Mouse (Mus musculus) regulatory T cell (primary cell): ENCODE results near the gene C4b.
"Not testable (repeated sequence)": the region's sequence is repeated elsewhere in the genome, so short reads cannot be mapped to it uniquely, and the experiment has no call there.

Source experiments
- in situ Hi-C: fragments of 300-600 bp; cut with MboI, MseI; formaldehyde crosslinking; loops from one replicate; pipeline ENCODE4 v1.15.1; 2025; ENCODE audit warnings: high pct_unique_total_duplicates

The C4b gene

DNA sequence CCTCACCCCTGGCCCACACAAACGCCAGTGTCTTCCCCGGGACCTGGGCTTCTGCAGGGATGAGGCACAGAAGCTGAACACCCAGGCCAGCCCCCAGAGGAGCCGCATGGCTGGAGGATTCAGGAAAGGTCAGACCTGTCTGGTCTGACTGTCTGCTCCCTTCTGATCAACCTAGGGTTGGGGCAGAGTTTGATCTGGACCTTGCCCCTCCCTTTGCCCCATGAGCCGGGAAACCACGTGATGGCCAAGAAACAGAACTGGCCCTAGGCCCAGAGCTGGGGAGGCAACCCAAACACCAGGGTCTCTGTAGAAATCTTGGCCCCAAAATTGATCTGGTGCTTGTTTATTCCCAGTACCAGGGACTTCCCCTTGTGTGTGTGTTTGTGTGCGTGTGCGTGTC is at the start of gene C4b:
TSS of gene C4b (minus strand) at position 164 of the 400 bp plus-strand sequence.
- in situ Hi-C loops: no loop called here

DNA sequence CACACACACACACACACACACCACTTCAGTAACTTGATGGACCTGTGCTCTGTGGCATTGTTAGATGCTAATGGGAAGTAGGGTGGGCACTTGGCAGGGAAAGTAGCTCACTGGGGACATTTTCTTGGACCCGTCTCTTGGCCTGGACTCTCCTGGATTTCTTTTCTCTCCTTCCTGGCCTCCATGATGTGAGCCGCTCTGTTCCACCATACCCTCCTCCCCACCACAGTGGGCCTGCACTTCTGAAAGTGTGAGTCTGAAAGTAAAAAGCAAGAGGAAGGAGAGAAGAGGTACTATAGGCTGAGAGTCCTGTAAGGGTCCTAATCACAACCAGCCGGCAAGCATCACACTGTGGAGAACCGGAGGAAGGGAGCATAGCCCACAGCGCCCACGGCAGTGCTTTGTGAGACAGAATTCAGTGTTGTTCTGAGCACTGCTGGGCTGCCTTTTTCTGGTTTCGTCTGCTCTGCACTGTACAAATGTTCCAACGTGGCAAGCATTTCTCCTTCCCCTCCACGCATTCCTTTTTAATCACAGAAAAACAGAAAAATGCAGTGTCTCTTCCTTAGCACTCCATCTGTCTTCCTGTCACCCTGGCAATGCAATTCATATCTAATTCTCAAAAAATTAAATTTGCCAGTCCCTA is 34.1 kb upstream of the C4b start:
- in situ Hi-C loops: no loop called here

DNA sequence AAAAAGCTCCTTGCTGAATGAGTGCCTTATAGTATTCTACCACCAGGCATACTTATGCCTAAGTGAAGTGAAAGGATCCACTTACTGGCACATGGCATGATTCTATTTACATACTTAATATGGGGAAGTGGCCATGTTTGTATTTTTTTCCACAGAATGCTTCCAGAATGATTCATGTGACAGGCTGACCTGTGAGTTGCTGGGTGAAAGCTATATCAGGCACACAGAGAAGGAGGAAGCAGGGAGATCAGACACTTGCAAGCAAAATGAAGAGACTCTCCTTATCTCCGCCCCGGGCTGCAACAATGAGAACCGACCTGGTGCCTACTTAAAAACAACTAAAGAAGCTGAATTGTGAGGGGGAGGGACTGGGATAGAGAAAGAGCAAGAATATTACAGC is 17.8 kb upstream of the C4b start:
- in situ Hi-C loops: no loop called here

DNA sequence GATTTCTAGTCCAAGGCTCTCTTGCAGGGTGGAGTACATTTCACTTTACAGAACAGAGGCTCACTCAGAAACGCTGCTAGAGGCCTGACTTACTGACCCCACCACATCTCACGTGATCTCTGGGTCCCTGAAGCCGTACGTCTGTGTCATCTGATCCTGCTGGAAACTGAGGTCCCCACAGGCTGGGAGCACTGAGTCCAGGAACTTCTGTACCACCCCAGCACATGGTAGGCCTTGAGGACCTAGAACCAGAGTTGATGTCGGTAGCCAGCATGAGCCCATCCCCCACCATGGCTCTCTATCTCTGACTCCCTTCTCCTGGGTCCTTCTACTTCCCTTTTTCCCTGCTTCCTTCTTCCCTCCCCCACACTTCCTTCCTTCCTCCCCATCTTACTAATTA is 2.8 kb upstream of the C4b start:
- in situ Hi-C loops: no loop called here

DNA sequence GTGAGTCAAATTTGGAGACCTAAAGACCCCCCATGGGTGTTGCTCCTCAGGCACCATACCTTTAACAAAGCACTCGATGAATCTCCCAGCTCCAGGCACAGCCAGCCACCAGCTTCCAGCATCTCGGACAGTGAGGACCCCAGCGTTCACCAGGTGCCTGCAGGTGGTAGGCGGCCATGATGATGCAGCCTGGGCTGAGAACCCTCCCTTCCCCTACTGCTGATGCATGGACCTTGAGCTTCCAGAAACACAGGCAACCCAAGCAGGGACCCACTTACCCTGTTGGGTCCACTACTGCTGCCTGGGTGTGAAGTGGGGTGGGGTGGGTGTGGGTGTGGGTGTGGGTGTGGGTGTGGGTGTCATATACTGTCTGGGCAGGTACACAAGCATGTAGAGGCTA is 1.5 kb upstream of the C4b start:
- in situ Hi-C loops: not testable (repeated sequence)

DNA sequence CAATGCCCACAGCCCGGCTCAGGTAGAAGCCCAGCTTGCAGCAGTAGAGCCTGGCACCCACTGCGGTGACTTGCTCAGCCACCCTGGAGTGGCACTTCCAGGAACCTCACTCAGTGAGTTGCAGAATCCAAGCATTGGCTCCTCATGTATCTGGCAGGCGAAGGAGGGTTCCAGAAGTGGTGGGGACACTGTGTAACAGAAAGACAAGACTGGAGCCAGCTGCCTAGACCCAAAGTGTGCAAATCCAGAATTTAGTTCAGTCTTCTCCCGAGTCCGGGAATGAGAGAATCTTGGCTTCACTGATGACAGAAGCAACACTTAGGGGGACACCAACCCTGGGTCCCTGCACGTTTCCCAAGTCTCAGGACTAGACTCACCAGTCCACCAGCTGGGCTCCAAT is 929 bp upstream of the C4b start:
- in situ Hi-C loops: not testable (repeated sequence)

DNA sequence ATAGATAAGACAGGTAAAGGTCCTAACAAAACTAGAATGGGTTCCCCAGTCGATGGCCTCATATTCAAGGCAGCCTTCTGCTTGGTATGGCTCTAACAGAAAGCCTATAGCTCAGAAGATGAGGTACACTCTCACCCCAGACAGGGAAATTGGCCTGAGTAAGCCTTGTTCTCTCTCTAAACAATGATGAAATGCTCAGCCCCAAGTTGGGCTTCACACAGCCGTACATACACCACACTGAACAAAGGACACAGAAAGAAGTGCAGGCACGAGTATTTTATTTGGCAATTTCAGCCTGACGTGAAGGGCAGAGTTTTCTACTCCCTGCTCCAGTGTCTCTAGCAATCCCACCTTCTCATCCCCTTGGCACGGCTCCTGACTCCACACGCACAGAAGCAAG is 524 bp upstream of the C4b start:
- in situ Hi-C loops: no loop called here

DNA sequence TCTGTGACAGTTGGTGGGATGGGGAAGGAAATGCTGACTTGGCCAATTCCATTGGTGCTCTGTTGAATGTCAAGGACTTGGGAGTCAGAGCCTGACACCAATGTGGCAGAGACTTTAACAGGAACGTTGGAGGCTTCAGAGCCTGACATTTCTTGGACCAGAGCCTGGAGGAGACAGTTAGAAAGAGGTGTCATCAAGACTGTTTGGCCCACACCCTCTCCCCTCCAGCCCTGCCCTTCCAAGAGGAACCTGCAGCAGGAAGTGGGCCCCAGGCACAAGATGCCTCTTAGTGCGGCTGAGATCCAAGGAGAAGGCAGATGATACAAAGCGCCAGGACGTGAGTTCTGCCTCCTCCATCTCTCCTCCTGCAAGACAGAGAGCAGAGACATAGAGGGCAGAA is 3.4 kb downstream of the C4b start:
- in situ Hi-C loops: no loop called here

DNA sequence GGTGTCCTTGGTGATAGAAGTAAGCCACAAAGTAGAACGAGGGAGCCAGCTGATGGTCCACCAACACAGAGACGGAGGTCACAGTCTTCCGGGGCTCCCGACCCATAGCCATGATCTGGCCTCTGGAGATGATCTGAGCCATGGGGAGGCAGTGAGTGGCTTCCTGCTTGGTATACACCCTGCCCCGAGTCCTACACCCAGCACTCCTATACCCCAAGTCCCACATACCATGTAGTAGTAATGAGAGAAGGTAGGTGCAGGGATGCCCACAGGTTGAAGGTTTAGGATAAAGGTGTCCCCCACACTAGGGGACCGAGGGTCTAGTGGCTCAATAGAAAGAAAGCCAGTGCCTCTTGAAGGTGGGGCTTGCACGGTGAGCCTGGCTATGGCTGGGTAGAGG is 4.0 kb downstream of the C4b start:
- in situ Hi-C loops: not testable (repeated sequence)

DNA sequence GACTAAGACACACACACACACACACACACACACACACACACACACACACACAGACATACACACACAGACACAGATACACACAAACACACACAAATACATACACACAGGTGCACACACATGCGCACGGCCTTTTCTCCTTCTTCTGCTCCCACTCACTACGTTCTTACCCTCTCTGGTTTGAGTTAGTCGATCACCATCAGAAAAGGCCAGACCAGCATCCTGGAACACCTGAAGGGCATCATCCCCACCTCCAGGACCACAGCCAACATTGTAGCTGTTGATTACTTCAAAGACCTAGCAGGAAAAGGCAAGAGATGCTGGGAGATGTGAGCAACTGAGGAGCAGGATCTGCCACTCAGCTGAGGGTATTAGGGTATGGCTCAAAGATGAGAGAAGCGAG is 6.2 kb downstream of the C4b start:
- in situ Hi-C loops: not testable (repeated sequence)

DNA sequence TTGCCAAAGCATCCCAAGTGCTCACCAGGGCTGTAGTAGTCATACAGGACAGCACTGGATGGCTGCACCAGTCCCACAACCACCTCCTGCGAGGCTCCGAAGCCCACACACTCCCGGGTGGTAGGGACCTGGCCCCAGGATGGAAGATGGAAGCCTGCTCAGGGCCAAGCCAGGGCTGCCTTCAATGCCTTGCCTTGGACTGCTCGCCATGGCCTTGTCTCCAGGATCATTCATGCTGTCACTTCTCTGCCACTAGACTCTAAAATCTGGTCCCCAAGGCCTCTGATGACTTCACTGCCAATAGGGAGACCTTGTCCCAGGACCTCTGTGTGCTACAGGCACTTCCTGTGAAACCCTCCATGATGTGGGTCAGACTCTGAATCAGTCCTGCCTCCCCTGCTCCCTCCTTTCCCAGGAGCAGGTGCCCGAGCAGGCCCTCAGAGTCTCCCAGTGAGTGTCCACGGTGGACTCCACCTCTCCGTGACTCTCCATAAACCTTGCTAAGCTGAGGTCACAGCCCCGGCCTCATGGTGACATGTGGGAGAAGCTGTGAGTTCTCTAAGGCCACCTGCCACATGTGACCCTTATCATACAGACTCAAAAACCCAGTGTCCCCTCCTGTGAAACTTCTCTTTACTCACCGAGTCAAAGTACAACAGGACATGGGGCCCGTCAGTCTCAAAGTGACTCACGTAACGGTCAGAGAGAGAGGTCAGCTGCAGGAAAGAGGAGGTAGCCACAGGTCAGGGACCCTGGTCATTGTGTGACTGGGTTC is 13.7 kb downstream of the C4b start:
- in situ Hi-C loops: loop anchor here (5.0 kb wide), 2 partner anchors 33 to 82 kb away; no protein-coding TSS in a partner anchor

DNA sequence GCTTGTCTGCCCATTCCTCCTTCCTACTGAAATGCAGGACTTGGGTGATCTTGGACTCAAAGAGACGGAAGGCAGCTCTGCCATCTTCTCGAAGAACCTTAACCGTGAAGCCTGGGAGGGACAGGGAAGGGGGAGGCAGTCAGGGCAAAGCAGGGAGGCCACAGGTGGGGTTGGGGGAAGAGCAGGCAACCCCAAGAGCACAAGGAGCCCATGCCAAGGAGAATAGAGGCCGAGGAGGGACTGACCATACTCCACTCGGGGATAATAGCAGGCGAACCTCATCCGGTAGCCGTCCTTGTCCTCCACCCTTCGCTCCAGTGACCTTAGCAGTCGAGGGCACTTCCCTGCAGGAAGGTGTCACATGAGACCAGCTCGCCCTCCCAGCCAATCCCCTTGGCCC is 14.5 kb downstream of the C4b start:
- in situ Hi-C loops: not testable (repeated sequence)

DNA sequence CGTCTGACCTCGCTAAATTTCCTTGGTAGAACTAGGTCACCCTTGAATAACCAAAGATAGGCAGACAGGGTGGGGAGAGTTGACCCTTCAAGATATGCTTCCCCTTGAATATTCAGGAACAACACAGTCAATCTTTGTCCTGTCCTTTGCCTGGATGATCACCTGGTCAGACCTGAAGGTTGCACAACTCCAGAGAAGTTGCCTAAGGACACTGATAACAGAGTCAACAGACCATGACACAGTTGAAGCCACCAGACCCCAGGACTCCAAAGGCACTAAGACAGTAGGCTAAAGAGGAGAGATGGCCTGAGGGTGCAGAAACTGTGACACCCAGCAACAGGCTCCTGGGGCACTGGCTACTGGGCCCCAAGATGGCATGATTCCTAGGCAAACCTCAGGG is 15.8 kb downstream of the C4b start:
- in situ Hi-C loops: no loop called here

DNA sequence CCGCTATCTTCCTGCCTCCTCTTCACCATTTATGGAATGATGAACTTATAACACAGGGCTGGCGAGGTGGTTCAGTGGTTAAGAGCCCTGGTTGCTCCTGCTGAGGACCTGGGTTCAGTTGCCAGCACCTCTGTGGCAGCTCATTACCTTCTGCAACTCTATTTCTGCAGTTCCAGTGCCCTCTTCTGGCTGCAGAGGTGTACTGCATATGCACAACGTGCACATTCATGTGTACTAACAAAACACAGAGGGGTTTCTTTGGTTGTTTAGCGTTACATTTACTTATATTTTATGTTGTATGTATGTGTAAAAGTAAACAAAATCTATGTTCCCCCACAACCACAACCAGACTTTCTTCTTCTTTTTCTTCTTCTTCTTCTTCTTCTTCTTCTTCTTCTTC is 20.6 kb downstream of the C4b start:
- in situ Hi-C loops: no loop called here

DNA sequence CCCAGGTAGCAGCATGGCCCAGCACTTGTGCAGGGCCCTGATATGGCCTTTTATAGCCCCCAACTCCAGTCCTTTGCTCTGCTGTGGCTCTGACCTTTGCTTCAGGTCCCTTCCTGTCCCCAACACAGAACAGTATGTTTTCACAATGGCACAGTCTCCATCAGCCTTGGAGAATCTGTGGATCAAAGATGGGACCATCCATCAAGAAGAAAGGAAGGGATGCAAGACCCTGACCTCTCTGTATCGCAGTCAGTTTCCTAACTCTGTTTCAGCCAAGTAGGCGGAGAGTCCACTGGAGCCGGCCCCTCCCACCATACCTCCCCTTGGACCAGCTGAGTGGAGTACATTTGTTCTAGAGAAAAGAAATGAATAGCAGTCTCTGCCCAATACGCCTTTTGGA is 21.4 kb downstream of the C4b start:
- in situ Hi-C loops: not testable (repeated sequence)

DNA sequence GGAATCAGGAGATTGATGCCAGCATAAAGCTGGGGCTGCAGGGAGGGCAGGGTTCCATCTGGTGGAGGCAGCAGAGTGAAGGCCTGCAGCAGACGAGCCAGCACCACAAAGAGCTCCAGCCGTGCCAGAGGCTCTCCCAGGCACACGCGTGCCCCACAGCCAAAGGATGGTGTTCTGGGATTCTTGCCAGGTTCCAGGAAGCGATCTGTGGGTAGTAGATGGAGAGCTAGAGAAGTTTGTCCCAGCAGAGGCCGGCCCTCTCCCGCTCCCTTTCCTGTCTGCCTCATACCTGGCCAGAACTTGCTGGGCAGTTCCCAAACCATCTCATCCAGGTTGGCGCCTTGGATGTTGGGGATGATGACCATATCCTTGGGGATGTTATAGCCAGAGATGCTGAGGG is 23.8 kb downstream of the C4b start:
- in situ Hi-C loops: not testable (repeated sequence)

DNA sequence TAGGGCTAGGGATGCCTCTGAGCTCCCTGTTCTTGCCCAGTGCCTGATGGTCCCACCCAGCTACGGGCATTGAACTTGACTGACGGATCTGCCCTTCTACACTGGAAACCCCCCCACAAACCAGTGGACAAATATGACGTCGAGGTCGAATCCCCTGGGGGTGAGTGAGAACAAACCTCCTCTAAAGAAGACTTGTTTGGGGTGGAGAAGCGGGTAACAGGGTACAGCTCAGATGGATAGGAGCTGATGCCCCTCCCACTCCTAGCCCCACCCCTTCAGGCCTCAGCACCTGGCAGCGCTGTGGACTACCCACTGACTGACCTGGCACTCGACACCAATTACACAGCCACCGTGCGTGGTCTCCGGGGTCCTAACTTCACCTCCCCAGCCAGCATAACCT is 26.3 kb downstream of the C4b start:
- in situ Hi-C loops: no loop called here

DNA sequence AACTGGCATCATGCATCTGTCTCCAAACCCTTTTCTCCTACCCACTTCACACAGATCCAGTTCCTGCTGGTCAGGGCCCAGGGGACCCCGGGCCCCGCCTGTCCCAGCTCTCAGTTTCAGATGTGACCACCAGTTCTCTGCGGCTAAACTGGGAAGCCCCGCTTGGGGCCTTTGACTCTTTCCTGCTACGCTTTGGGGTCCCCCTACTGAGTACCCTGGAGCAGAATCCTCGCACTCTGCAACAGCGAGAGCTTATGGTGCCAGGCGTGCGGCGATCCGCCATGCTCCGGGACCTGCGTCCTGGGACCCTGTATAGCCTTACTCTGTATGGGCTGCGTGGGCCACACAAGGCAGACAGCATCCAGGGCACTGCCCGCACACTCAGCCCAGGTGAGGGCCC is 27.4 kb downstream of the C4b start:
- in situ Hi-C loops: no loop called here

DNA sequence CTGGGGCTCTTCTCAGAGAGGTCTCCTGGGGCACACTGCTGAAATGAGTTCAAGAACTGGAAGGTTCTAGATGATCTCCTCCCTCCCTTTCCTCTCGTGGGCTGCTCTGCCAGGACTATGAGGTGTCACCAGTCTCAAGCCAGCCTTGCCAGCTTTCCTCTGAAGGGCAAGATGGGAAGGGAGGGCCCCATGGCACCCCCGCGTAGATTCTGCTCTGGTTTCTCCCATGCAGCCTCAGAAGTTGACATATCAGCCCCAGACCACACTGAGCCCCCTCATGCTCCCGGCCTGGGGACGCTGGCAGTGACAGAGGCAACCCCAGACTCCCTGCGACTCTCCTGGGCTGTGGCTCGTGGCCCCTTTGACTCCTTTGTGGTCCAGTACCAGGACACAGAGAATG is 28.2 kb downstream of the C4b start:
- in situ Hi-C loops: not testable (repeated sequence)

DNA sequence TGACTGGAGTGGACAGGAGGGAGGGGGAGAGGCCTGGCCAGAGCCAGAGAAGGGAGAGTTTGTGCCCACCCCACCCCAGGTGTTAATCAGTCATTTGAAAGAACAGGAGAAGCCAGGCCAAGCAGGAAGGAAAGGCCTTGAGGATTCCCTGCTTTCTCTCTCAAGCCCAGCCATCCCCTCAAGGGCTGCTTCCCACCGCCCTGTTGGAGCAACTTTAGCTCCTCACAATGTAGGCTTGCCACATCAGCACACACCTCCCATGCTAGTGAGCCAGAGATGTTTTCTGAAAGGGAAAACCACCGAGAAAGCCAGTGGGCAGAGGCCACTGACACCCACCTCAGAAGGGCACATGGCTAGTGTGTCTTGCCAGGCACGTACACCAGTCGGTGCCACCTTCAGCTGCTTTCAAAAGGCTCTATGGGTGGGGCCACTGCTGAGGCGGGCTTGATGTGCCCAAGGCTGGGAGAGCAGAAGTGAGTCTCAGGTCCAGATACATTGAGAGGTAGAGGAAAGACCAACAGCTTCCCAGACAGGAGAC is 28.7 kb downstream of the C4b start:
- in situ Hi-C loops: not testable (repeated sequence)

DNA sequence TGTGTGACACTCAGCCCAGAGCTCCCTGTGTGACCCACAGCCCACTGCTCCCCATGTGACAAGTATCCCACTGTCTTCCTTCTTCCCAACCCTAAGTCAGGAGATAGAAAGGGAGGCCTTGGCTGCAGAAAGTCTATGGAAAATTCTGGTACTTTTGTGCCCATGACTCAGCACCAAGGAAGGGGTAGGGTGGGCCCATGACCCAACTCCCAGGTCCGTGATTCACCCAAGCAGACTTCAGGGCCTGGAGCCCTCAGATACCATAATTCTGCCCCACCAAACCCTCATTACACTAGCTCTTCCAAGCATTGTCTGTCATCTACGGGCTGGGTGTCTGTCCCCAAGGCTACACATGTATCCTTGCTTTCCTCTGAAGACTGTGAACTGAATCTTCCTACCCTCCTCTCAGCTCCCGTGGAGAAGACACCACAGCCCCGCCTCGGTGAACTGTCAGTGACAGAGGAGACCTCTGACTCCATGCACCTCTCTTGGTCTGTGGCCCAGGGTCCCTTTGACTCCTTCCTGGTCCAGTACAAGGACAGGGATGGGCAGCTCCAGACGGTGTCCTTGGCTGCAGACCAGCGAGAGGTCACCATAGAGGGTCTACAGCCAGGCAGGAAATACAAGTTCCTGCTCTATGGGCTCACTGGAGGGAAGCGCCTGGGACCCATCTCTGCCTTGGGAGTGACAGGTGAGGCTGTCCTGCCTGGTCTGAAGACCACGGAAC is 29.3 kb downstream of the C4b start:
- in situ Hi-C loops: not testable (repeated sequence)

DNA sequence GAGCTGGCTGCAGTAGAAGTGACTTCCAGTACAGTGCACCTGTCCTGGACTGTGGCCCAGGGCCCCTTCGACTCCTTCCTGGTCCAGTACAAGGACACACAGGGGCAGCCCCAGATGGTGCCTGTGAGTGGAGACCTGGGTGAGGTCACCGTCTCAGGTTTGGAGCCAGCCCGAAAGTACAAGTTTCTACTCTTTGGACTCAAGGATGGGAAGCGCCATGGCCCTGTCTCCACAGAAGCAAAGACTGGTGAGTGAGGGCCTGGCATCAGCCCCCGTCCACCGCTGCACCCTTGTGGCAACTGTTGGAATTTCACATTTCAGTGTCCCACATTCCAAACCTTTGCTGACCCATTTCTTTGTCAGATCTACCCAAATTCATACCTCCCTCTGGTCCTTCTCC is 30.7 kb downstream of the C4b start:
- in situ Hi-C loops: no loop called here

DNA sequence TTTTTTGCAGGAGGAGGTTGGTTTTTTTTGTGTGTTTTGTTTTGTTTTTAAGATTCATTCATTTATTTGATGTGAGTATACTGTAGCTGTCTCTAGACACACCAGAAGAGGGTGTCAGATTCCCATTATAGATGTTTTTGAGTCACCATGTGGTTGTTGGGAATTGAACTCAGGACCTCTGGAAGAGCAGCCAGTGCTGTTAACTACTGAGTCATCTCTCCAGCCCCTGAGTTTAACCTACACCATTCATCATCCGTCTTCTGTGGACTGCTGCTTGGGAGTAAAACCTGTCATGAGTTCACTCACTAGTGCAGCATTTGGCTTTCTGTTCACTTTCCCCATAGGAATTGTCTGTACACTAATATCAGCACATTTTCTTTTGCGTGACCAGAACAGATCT is 37.2 kb downstream of the C4b start:
- in situ Hi-C loops: not testable (repeated sequence)
